Mouse (Mus musculus) midbrain, embryonic 15.5 days (tissue): Measurements from ENCODE around the gene Rpl36al. TPM values are rescaled to one million over a fixed set of nuclear protein-coding genes. Genes with fewer than 3 reads are reported as not detected.

ENCODE experiments used
- ATAC-seq: fragments of 200-750 bp; cut with Nextera tagmentation; replicated peaks from 2 replicates; pipeline ENCODE4 v1.8.0; 2017; ENCODE audit warnings: moderate TSS enrichment
- H3K27ac ChIP-seq: fragments of 300-500 bp; sonication (generic); 2 replicates; pipeline ENCODE4 v1.5.1; 2015; ENCODE audit warnings: mild to moderate bottlenecking, inconsistent platforms
- H3K27me3 ChIP-seq: fragments of 300-500 bp; sonication (generic); replicated peaks from 2 replicates; pipeline ENCODE4 v1.6.1; 2015; ENCODE audit warnings: inconsistent platforms
- H3K36me3 ChIP-seq: fragments of 300-500 bp; sonication (generic); replicated peaks from 2 replicates; pipeline ENCODE4 v1.6.1; 2015; ENCODE audit warnings: inconsistent platforms
- H3K4me1 ChIP-seq: fragments of 300-500 bp; sonication (generic); 2 replicates; pipeline ENCODE4 v1.6.1; 2015; ENCODE audit warnings: inconsistent platforms
- H3K4me2 ChIP-seq: fragments of 300-500 bp; sonication (generic); 2 replicates; pipeline ENCODE4 v1.6.1; 2015; ENCODE audit warnings: inconsistent platforms, mild to moderate bottlenecking, moderate library complexity
- H3K4me3 ChIP-seq: fragments of 300-500 bp; sonication (generic); 2 replicates; pipeline ENCODE4 v1.5.1; 2015; ENCODE audit warnings: mild to moderate bottlenecking, inconsistent platforms
- H3K9ac ChIP-seq: fragments of 300-500 bp; sonication (generic); 2 replicates; pipeline ENCODE4 v1.6.1; 2015; ENCODE audit warnings: mild to moderate bottlenecking, inconsistent platforms
- H3K9me3 ChIP-seq: fragments of 300-500 bp; sonication (generic); 2 replicates; pipeline ENCODE4 v1.6.1; 2016; ENCODE audit warnings: inconsistent platforms
- WGBS: fragments of 180-500 bp; shearing (Covaris S2); methylation state at CpG from one replicate; pipeline ENCODE4 v1.1.7; 2015; ENCODE audit warnings: mixed read lengths; 5-methylcytosine and 5-hydroxymethylcytosine counted together
- polyA plus RNA-seq: library from polyadenylated mRNA; unstranded; fragments of >200 nt; fragmentation: Nextera tagmentation; extraction: Ambion mirVana; gene quantifications from 2 replicates; pipeline ENCODE4 v1.2.1, GENCODE M21; 2015

The Rpl36al gene
- polyA plus RNA-seq, 1 experiment from 2014 or later = 297 TPM

DNA sequence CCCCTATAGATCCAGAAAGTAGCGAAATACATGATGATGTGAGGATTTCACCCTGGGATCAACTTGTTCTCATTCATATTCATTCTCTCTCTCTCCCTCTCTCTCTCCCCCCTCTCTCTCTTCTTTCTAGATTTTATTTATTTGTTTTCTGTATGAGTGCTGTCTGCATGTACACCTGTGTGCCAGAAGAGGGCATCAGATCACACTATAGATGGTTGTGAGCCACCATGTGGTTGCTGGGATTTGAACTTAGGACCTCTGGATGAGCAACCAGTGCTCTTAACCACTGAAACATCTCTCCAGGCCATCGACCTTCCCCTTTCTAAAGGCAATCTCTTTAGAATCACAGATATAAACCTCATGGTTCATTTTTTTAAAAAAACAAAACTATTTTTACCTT, 24.6 kb upstream of the Rpl36al start:
- H3K27me3 ChIP-seq = no peaks in the 10 kb centered on the region
- no peak overlapping the region for H3K9ac ChIP-seq
- no peak overlapping the region for H3K4me2 ChIP-seq
- no peaks in the 10 kb centered on the region for H3K9me3 ChIP-seq
- peaks cover 4% of the 10 kb centered on the region for H3K4me1 ChIP-seq
- no peak overlapping the region for H3K4me3 ChIP-seq
- no peaks in the 10 kb centered on the region for H3K36me3 ChIP-seq
- WGBS = 93% methylated on average over 2 of the region's 2 CpGs
- H3K27ac ChIP-seq = no peak overlapping the region
- no peak for ATAC-seq

DNA sequence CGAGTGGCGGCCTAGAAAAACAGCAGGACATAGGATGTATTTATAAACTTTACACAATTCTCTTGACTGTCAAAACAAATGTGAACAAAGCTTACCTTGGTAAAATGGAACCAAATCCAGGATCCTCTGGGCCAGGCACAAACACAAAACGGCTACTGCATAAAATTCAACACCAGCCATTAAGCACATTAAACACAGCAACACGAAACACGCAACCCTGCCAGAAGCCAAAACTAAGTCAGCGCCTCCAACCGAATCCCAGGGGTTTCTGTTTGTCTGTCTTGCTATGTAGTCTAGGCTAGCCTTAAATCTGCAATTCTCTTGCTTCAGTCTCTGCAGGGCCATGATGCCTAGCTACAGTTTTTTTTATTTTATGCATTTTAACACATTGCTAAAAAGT, 24.0 kb upstream of the Rpl36al start:
- Histone ChIP-seq H3K4me3 (no peak overlapping the region), H3K27ac (no peak overlapping the region), H3K9ac (no peak overlapping the region), H3K4me2 (no peak overlapping the region), H3K4me1 (peaks cover 4% of the 10 kb centered on the region), H3K36me3 (no peaks in the 10 kb centered on the region), H3K9me3 (no peaks in the 10 kb centered on the region), H3K27me3 (no peaks in the 10 kb centered on the region)
- 95% methylated on average over 7 of the region's 7 CpGs for WGBS
- no peak for ATAC-seq

DNA sequence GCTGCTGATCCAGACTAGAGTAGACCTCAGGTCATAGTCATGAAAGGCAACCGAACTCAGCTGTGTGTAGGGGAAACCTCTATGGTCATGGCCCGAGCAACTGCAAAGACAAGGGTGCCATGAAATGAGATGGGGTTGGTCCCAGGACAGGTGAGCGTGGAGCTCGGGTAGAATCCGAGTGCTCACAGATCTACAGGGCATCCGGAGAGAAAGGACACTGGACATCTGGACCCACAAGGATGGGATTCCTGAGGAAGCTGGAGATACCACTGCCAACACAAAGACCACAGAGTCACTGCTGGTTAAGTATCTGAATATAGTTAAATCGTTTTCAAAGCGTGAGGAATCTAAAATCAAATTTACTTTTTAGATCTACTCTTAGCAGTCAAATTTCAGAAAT, 23.5 kb upstream of the Rpl36al start:
- WGBS = 96% methylated on average over 8 of the region's 8 CpGs
- H3K27me3 ChIP-seq = no peaks in the 10 kb centered on the region

DNA sequence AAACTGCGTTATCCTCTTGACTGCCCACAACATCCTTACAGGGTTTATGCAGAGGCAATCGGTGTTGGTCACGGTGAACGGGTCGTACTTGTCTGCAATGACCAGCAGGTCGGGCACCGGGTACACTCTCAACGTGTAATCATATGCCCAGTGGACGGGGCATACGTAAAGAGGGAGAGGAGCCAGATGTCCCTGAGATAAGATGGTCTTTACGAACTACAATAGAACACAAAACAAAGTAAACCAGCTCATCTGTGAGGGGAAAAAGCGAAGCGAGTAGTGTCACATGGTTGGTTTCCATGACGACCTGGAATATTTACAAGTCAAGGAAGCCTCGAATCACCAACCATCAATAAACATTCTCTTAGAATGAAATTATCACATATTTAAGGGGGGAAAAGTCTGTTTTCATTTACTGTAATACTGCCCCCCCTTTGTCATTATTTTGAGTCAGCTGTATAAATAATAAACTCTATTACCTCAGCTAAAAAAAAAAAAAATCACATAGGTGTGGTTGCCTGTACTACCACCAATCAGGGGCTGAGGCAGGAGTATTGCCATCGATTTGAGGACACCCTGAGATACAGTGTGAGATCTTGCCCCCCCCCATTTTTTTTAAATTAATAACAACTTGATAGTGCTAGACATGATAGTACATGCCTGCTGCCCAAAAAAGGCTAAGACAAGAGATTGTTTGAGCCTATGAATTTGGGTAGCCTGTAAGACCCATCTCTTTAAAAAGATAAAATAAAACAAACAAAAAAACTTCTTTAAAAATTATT, 20.4 kb upstream of the Rpl36al start, which contains the start of gene Gm49384:
Gene Gm49384 (minus strand): TSS at position 216 of the 782 bp plus-strand sequence.
- Histone ChIP-seq H3K9ac (no peak within 1 kb of the TSS), H3K4me3 (no peak within 1 kb of the TSS), H3K36me3 (no peaks in the 10 kb centered on the region), H3K9me3 (no peaks in the 10 kb centered on the region), H3K4me2 (no peak within 1 kb of the TSS; the same call in 1 of the 2 replicates), H3K4me1 (peaks cover 10% of the 10 kb centered on the region), H3K27ac (no peak within 1 kb of the TSS), H3K27me3 (no peaks in the 10 kb centered on the region)
- ATAC-seq = peak; percentile 67
- WGBS = 63% methylated on average over 16 of the region's 16 CpGs

More for the DNA sequence above, 23.5 kb upstream of the Rpl36al start:
- Histone ChIP-seq H3K9me3 (no peaks in the 10 kb centered on the region), H3K4me2 (no peak overlapping the region), H3K4me1 (peaks cover 4% of the 10 kb centered on the region), H3K36me3 (no peaks in the 10 kb centered on the region), H3K4me3 (no peak overlapping the region), H3K27ac (no peak overlapping the region), H3K9ac (no peak overlapping the region)
- ATAC-seq = no peak

DNA sequence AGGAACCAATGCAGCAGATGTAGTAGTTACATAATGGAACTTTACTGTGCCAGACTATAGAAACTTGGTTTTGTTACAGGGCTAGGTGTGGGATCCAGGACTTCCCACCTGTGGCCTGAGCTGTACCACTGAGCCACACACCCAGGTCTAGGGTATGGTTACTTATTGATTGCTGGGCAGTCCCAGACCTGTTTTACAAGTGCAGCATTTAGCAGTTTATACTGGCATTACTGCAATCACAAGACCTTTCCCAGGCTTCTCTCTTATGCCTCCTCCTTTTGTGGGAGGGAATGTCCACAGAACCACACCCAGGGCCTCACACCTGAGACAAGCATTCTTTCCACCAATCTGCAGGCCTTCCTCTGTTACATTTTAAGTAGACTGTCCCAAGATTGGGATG, 15.1 kb upstream of the Rpl36al start:
- no peak overlapping the region for H3K27ac ChIP-seq
- no peak overlapping the region for H3K9ac ChIP-seq
- no peaks in the 10 kb centered on the region for H3K36me3 ChIP-seq
- H3K4me3 ChIP-seq = no peak overlapping the region
- H3K4me2 ChIP-seq = peak overlapping the region; percentile 96; the same call in 1 of the 2 replicates
- no peak for ATAC-seq
- H3K9me3 ChIP-seq = no peaks in the 10 kb centered on the region
- no peaks in the 10 kb centered on the region for H3K27me3 ChIP-seq
- peaks cover 35% of the 10 kb centered on the region for H3K4me1 ChIP-seq

DNA sequence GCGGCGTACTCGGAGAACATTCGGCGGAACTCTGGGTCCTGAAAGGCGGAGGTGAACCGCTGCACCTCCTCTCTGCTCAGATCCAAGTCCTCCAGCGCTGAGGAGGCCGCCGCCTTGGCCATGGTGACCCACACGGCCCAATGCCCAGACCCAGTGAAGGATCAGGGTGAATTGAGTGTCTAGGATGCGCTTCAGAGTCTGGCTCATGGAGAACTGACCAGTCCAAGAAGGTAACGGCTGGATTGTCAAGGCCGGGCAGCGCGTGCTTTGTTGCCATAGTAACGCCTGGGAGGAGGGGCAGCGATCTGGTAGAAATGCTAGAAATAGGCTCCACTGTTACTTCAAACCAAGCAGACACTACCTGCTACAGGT, 14.3 kb upstream of the Rpl36al start, which contains the start of gene Dnaaf2:
Gene Dnaaf2 (minus strand): TSS at position 266 of the 372 bp plus-strand sequence.
- WGBS = under 1% methylated on average over 18 of the region's 18 CpGs
- no peaks in the 10 kb centered on the region for H3K9me3 ChIP-seq
- peak within 1 kb of the TSS; percentile 94 for H3K27ac ChIP-seq
- ATAC-seq = peak; percentile 55
- H3K4me2 ChIP-seq = peak within 1 kb of the TSS; percentile 96
- peak within 1 kb of the TSS; percentile 89 for H3K4me3 ChIP-seq
- no peaks in the 10 kb centered on the region for H3K36me3 ChIP-seq
- H3K4me1 ChIP-seq = peaks cover 33% of the 10 kb centered on the region
- no peaks in the 10 kb centered on the region for H3K27me3 ChIP-seq
- H3K9ac ChIP-seq = peak within 1 kb of the TSS; percentile 76

DNA sequence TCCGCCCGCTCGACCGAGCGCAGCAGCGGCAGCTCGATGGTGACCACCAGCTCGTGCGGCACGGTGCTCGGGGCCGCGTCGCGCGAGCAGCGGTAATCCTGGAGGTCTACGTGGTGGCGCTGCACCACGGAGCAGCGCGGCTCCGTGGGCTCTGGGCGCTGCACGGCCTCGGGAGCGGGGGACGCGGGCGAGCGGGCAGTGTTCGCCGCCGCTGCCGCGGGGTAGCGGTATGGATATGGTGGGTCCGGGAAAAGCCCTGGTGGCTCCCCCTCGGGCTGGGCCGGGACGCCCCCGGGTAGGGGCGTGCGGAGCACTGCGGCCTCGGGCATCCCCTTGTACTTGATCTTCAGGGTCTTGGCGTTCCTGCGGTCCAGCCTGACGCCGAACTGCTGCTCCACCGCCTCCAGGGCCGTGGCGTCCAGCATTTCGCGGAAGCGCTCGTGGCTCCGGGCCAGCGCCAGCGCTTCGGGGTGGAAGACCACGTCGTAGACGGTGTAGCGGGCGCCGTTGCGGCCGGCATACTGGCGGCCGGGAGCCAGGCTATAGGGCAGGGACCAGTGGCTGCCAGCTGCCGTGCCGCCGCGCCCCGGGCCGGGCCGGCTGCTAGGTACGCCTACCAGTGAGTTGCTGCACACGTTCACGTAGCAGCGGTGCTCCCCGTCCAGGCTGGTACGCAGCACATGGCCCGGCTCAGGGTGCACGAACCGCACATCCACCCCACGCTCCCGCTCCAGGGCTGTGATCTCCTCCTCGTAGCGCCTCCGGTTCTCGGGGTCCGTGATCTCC, 13.7 kb upstream of the Rpl36al start:
- Histone ChIP-seq H3K4me1 (peaks cover 33% of the 10 kb centered on the region), H3K9me3 (no peaks in the 10 kb centered on the region), H3K36me3 (no peaks in the 10 kb centered on the region), H3K27me3 (no peaks in the 10 kb centered on the region), H3K27ac (peak overlapping the region; percentile 94), H3K4me2 (peak overlapping the region; percentile 96), H3K9ac (peak overlapping the region; percentile 76), H3K4me3 (peak overlapping the region; percentile 89)
- peak; percentile 85 for ATAC-seq
- WGBS = under 1% methylated on average over 84 of the region's 94 CpGs

DNA sequence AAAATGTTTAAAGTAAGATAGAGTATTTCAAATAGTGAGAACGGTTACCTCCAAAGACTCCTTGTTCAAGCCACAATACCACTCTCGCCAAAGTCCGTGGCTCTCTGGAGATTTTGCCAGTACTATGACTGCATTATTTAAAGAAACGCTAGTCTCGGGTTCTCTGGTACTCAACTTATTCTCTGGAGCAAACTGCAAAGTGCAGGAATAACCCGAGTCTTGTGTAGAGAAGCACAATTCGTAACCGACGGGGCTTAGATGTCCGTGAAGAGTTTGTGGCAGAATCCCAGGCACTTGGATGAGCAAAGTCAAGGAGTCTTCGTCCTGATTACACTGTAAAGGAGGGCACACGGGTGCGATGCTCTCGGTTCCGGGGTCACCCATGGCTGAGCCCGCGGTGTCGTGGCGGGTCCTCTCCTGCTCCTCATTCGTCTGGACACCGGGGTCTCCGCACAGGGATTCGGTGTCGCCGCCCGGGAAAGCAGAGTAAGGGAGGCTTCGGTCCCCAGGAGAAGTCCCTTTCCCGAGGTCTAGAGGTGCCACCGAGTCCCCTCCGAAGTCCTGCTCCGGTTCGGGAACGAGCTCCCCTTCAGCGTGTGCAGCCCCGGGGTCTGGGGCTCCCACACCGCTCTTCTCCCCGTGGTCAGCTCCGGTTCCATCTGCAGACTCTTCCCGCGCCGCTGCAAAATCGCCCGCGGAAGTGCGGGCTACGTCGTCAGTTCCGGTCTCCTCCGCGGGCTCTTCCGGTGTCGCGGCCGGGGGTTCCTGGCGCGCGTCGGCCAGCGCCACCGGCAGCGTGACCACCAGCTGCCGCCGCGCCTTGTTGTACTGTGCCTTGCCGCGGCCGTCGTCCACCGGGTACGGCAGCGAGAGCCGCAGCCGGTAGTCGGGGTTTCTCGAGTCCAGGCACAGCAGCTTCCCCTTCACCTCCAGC, 12.8 kb upstream of the Rpl36al start, which contains the start of gene Gm49383:
Gene Gm49383 (minus strand): TSS at position 661 of the 934 bp plus-strand sequence.
- Histone ChIP-seq H3K4me2 (peak within 1 kb of the TSS; percentile 96), H3K4me1 (peaks cover 33% of the 10 kb centered on the region), H3K27me3 (no peaks in the 10 kb centered on the region), H3K9me3 (no peaks in the 10 kb centered on the region), H3K36me3 (no peaks in the 10 kb centered on the region), H3K4me3 (peak within 1 kb of the TSS; percentile 89), H3K9ac (peak within 1 kb of the TSS; percentile 76), H3K27ac (peak within 1 kb of the TSS; percentile 94)
- peak; percentile 87 for ATAC-seq
- under 1% methylated on average over 75 of the region's 75 CpGs for WGBS

DNA sequence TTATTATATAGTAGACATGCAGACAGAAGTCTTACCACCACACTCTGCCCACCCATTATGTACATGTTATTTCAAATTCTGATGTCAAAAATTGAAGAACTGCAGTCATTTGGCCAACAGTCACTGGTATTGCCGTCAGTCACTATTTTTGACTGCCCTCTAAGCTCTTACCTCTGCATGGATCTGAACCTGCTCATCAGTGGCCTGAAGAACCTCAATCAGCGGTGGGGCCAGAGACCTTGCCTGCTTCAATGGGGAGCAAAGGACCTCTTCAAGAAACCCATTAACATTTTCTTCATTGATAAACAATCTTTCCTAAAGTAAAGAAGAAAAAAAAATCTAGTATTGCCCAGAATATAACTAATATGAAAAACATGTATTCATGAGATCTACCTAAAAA, 8.8 kb upstream of the Rpl36al start:
- Histone ChIP-seq H3K4me2 (no peak overlapping the region), H3K27ac (no peak overlapping the region), H3K27me3 (no peaks in the 10 kb centered on the region), H3K4me3 (no peak overlapping the region), H3K9me3 (no peaks in the 10 kb centered on the region), H3K9ac (no peak overlapping the region), H3K36me3 (0 out of 2 replicates have a peak, but pooled peaks cover 3% of the 10 kb centered on the region), H3K4me1 (peaks cover 16% of the 10 kb centered on the region)
- 90% methylated on average over 2 of the region's 2 CpGs for WGBS
- ATAC-seq = no peak

DNA sequence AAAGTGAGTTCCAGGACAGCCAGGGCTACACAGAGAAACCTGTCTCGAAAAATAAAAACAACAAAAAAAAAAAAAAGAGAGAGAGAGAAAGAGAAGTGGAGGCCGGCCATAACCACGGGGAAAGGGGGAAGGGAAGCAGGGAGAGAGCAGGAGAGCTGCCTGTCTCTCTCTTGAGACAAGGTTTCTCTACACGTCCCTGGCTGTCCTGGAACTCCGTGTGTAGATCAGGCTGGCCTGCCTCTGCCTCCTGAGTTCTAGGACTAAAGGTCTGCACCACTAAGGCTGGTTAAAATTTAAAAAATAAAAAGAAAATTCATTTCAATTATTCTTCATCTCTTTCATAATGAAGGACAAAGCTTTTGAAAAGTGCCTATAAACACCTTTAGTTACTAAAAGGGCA, 7.5 kb upstream of the Rpl36al start:
- Histone ChIP-seq H3K36me3 (0 out of 2 replicates have a peak, but pooled peaks cover 3% of the 10 kb centered on the region), H3K4me3 (no peak overlapping the region), H3K9ac (no peak overlapping the region), H3K9me3 (no peaks in the 10 kb centered on the region), H3K4me2 (no peak overlapping the region), H3K27me3 (no peaks in the 10 kb centered on the region), H3K4me1 (peaks cover 24% of the 10 kb centered on the region), H3K27ac (no peak overlapping the region)
- ATAC-seq = no peak
- 90% methylated on average over 5 of the region's 5 CpGs for WGBS

DNA sequence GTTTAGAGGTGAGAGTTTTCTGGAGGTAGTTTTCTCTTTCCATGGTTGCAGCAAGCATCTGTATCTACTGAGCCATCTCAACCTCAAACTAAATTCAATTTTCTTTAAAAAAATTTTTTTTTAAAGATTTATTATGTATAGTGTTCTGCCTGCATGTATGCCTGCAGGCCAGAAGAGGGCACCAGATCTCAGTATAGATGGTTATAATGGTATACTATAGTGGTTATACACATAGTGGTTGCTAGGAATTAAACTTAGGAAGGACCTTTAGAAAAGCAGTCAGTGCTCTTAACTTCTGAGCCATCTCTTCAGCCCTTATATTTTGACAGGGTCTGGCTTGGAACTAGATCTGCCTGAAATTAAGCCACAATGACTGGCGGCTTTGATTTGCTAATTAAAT, 6.6 kb upstream of the Rpl36al start:
- Histone ChIP-seq H3K27me3 (no peaks in the 10 kb centered on the region), H3K4me3 (no peak overlapping the region), H3K4me1 (peaks cover 19% of the 10 kb centered on the region), H3K9ac (no peak overlapping the region), H3K4me2 (no peak overlapping the region), H3K36me3 (0 out of 2 replicates have a peak, but pooled peaks cover 3% of the 10 kb centered on the region), H3K27ac (no peak overlapping the region), H3K9me3 (no peaks in the 10 kb centered on the region)
- 98% methylated on average over 1 of the region's 1 CpGs for WGBS
- ATAC-seq = peak; percentile 56; the same call in 1 of the 2 replicates
